Mouse (Mus musculus) cerebellum, adult 2 months (tissue): ENCODE measurements around the gene Ugt1a8.
"Not testable (repeated sequence)": the region's sequence is repeated elsewhere in the genome, so short reads cannot be mapped to it uniquely, and the experiment has no call there.

Experiments
- CTCF ChIP-seq: fragments of 200-500 bp; IDR thresholded peaks from 2 replicates; pipeline ENCODE4 v1.5.1; 2011; ENCODE audit warnings: low read depth, mild to moderate bottlenecking, control low read depth, low read length, moderate library complexity, borderline replicate concordance; ENCODE audit not compliant: insufficient read depth
- POLR2A ChIP-seq: fragments of 200-500 bp; IDR thresholded peaks from 2 replicates; pipeline ENCODE4 v1.6.1; 2011; ENCODE audit warnings: low read length, control low read depth, borderline replicate concordance; ENCODE audit not compliant: insufficient read depth

DNA sequence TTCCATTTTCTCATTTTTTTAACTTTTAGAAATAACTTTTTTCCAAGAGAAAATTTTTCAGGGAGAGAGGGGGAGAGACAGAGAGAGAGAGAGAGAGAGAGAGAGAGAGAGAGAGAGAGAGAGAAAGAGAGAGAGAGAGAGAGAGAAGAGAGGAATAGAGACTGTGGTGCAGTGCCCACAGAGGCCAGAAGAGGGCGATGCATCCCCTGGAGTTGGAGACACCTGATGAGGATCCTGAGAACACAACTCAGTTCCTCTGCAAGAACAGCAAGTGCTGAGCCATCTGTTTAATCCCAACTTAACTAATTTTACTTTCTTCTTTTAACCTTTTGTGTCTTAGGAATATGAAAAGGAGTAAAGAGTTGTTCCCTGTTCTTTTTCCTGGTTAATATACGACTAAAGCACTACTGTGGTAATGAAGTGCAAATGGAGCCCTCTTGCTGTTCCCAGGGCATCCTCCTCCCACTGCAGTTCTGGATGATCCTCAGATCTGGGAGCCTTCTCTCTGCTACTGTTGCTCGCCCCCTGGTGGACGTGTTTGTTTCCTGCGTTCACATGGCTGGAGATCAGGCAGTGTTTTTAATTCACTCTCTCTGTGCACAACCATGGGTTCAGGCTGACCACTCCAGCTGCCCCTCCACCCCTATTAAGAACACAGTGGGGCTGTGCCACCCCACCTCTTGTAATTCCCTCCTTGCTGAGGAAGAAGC is 56.5 kb downstream of the Ugt1a8 start:
- TF ChIP-seq POLR2A = not testable (repeated sequence)
- TF ChIP-seq CTCF = peak; percentile 60; the same call in 1 of the 2 replicates
